Mouse (Mus musculus) midbrain, postnatal 0 days (tissue): Measurements from ENCODE around the gene Med25. TPM values are rescaled to one million over a fixed set of nuclear protein-coding genes. Genes with fewer than 3 reads are reported as not detected.

ENCODE experiments used
- ATAC-seq: fragments of 200-750 bp; cut with Nextera tagmentation; 2 replicates; pipeline ENCODE4 v1.8.0; 2017; ENCODE audit warnings: moderate number of reproducible peaks, mild to moderate bottlenecking, moderate TSS enrichment, moderate library complexity; ENCODE audit not compliant: low FRiP score
- DNase-seq: peaks from one replicate; pipeline ENCODE4 v3.0.0-alpha.2; 2015; ENCODE audit warnings: low spot score
- H3K27ac ChIP-seq: fragments of 300-500 bp; sonication (generic); 2 replicates; pipeline ENCODE4 v1.5.1; 2014; ENCODE audit warnings: low read depth, mild to moderate bottlenecking, low read length, mixed read lengths
- H3K27me3 ChIP-seq: fragments of 300-500 bp; sonication (generic); 2 replicates; pipeline ENCODE4 v1.6.1; 2014; ENCODE audit warnings: low read length, control low read depth, mixed read lengths; ENCODE audit not compliant: insufficient read depth
- H3K36me3 ChIP-seq: fragments of 300-500 bp; sonication (generic); 2 replicates; pipeline ENCODE4 v1.6.1; 2014; ENCODE audit warnings: low read length, control low read depth, mixed read lengths; ENCODE audit not compliant: insufficient read depth
- H3K4me1 ChIP-seq: fragments of 300-500 bp; sonication (generic); 2 replicates; pipeline ENCODE4 v1.6.1; 2014; ENCODE audit warnings: mild to moderate bottlenecking, control low read depth, antibody characterized with exemption, low read length, mixed read lengths; ENCODE audit not compliant: insufficient read depth
- H3K4me2 ChIP-seq: fragments of 300-500 bp; sonication (generic); 2 replicates; pipeline ENCODE4 v1.6.1; 2014; ENCODE audit warnings: low read depth, mild to moderate bottlenecking, low read length, mixed read lengths; ENCODE audit not compliant: poor library complexity, severe bottlenecking
- H3K4me3 ChIP-seq: fragments of 300-500 bp; sonication (generic); 2 replicates; pipeline ENCODE4 v1.5.1; 2014; ENCODE audit warnings: low read depth, mild to moderate bottlenecking, low read length, moderate library complexity
- H3K9ac ChIP-seq: fragments of 300-500 bp; sonication (generic); replicated peaks from 2 replicates; pipeline ENCODE4 v1.6.1; 2014; ENCODE audit warnings: mild to moderate bottlenecking, low read length, moderate library complexity, mixed read lengths; ENCODE audit not compliant: poor library complexity, severe bottlenecking
- H3K9me3 ChIP-seq: fragments of 300-500 bp; sonication (generic); 2 replicates; pipeline ENCODE4 v1.6.1; 2016; ENCODE audit warnings: low read length, control low read depth
- CTCF ChIP-seq: IDR thresholded peaks from 2 replicates; pipeline ENCODE4 v1.5.1; 2016; ENCODE audit warnings: antibody characterized with exemption, mild to moderate bottlenecking
- WGBS: fragments of 180-500 bp; shearing (Covaris S2); extraction: QIAGEN DNeasy Blood & Tissue Kit; methylation state at CpG from one replicate; pipeline ENCODE4 v1.1.7; 2014; 5-methylcytosine and 5-hydroxymethylcytosine counted together
- polyA plus RNA-seq: library from polyadenylated mRNA; unstranded; fragments of >200 nt; fragmentation: Nextera tagmentation; extraction: Ambion mirVana; gene quantifications from 2 replicates; pipeline ENCODE4 v1.2.1, GENCODE M21; 2015
- total RNA-seq: library from RNA; depleted of rRNA; stranded (reverse); fragments of >200 nt; gene quantifications from 2 replicates; pipeline ENCODE4 v1.2.3, GENCODE M21; 2014

Gene Med25
- total and polyA plus RNA-seq, 2 experiments from 2014 or later = 150 to 182 TPM

GRCm38 (mm10) chr7:44922530-44922929 lies 30.0 kb upstream of the Med25 start:
- no peak for TF ChIP-seq CTCF
- H3K9me3 ChIP-seq = no peaks in the 10 kb centered on the region
- H3K36me3 ChIP-seq = peaks cover 14% of the 10 kb centered on the region
- DNase-seq = no peak
- no peak overlapping the region for H3K4me2 ChIP-seq
- H3K27ac ChIP-seq = no peak overlapping the region
- no peaks in the 10 kb centered on the region for H3K27me3 ChIP-seq
- no peak overlapping the region for H3K9ac ChIP-seq
- H3K4me3 ChIP-seq = no peak overlapping the region
- ATAC-seq = no peak
- peaks cover 2% of the 10 kb centered on the region; the same call in 1 of the 2 replicates for H3K4me1 ChIP-seq

DNA sequence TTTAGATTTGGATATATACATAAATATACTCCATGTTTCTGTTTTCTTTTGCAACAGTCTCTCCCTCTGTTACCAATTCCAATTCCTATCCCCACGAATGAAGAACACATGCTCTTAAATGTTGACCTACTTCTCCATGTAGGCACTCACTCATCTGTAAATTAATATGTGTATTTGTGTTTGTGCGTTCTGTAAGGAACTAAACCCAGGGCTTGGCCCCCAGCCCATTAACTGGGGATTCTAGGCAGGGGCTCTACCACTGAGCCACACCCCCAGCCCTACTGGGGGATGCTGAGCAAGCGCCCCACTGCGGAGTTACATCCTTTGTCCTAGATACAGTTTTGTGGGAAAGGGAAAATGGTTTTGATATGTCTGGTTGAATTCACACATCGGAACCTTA lies 26.6 kb upstream of the Med25 start:
- ATAC-seq = no peak
- no peak overlapping the region for H3K9ac ChIP-seq
- no peak overlapping the region for H3K27ac ChIP-seq
- H3K4me2 ChIP-seq = no peak overlapping the region
- H3K4me1 ChIP-seq = no peaks in the 10 kb centered on the region
- WGBS = 86% methylated on average over 5 of the region's 5 CpGs
- H3K9me3 ChIP-seq = no peaks in the 10 kb centered on the region
- TF ChIP-seq CTCF = no peak
- DNase-seq = no peak
- peaks cover 19% of the 10 kb centered on the region for H3K36me3 ChIP-seq
- no peak overlapping the region for H3K4me3 ChIP-seq
- H3K27me3 ChIP-seq = no peaks in the 10 kb centered on the region

GRCm38 (mm10) chr7:44918219-44918618 lies 25.7 kb upstream of the Med25 start:
- no peak for ATAC-seq
- H3K4me3 ChIP-seq = no peak overlapping the region
- no peaks in the 10 kb centered on the region for H3K27me3 ChIP-seq
- 77% methylated on average over 3 of the region's 3 CpGs for WGBS
- H3K9ac ChIP-seq = no peak overlapping the region
- H3K4me2 ChIP-seq = no peak overlapping the region
- no peaks in the 10 kb centered on the region for H3K4me1 ChIP-seq
- H3K36me3 ChIP-seq = peaks cover 25% of the 10 kb centered on the region
- H3K27ac ChIP-seq = no peak overlapping the region
- no peak for DNase-seq
- H3K9me3 ChIP-seq = no peaks in the 10 kb centered on the region
- TF ChIP-seq CTCF = no peak

DNA sequence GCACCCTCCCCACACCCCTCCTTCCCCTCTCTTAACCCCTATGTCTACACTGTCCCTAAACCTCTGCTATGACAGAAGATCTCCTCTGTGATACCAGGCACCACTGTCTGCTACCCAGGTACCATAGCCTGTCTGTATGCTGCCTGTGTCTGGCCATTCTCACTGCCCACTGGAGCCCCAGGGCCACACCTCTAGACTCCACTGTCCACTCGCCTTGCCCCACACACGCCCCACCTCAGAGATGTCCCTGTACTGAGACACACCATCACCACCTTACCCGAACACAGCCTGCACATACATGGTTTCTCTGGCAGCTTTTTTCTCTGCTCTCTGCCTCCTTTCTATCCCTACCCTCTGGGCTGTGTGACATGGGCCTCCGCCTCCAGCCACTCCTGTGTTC lies 24.4 kb upstream of the Med25 start:
- no peak for ATAC-seq
- H3K36me3 ChIP-seq = peaks cover 28% of the 10 kb centered on the region
- DNase-seq = no peak
- no peaks in the 10 kb centered on the region for H3K4me1 ChIP-seq
- no peak overlapping the region for H3K4me3 ChIP-seq
- H3K9me3 ChIP-seq = no peaks in the 10 kb centered on the region
- 93% methylated on average over 4 of the region's 4 CpGs for WGBS
- TF ChIP-seq CTCF = no peak
- no peak overlapping the region for H3K4me2 ChIP-seq
- no peak overlapping the region for H3K27ac ChIP-seq
- no peaks in the 10 kb centered on the region for H3K27me3 ChIP-seq
- H3K9ac ChIP-seq = no peak overlapping the region

GRCm38 (mm10) chr7:44916191-44916590 lies 23.7 kb upstream of the Med25 start:
- WGBS = 88% methylated on average over 6 of the region's 6 CpGs
- Histone ChIP-seq H3K4me1 (no peaks in the 10 kb centered on the region), H3K4me3 (no peak overlapping the region), H3K27me3 (no peaks in the 10 kb centered on the region), H3K36me3 (peaks cover 28% of the 10 kb centered on the region), H3K9ac (no peak overlapping the region), H3K27ac (no peak overlapping the region), H3K4me2 (no peak overlapping the region), H3K9me3 (no peaks in the 10 kb centered on the region)
- TF ChIP-seq CTCF = no peak
- DNase-seq (no peak), ATAC-seq (no peak)

DNA sequence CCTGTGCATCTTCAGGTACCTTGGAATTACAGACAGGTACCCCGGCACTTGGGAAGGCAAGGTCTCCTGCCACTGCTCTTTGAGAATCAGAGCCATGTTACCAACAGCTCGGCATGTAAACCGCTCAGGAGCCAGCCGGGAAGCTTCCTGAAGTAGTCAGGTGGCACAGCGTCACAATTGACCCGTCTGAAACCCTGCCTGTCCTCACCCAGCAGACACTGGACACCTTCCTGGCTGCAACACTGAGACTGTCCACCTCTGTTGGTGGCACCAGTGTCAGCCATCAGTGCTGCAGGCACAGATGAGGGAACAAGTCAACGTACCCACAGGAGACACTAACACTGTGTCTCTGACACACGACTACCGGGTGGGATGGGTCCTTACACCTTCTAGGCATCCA lies 22.8 kb upstream of the Med25 start:
- H3K9ac ChIP-seq = no peak overlapping the region
- H3K27me3 ChIP-seq = no peaks in the 10 kb centered on the region
- H3K4me2 ChIP-seq = no peak overlapping the region
- no peak overlapping the region for H3K4me3 ChIP-seq
- no peak overlapping the region for H3K27ac ChIP-seq
- no peak for ATAC-seq
- DNase-seq = no peak
- peaks cover 36% of the 10 kb centered on the region for H3K36me3 ChIP-seq
- no peaks in the 10 kb centered on the region for H3K9me3 ChIP-seq
- H3K4me1 ChIP-seq = no peaks in the 10 kb centered on the region
- TF ChIP-seq CTCF = no peak
- 91% methylated on average over 9 of the region's 9 CpGs for WGBS

GRCm38 (mm10) chr7:44914396-44914795 lies 21.9 kb upstream of the Med25 start:
- no peak overlapping the region for H3K4me3 ChIP-seq
- 0 out of 2 replicates have a peak overlapping the region, but pooled peaks have one; percentile 32 for H3K27ac ChIP-seq
- H3K4me2 ChIP-seq = no peak overlapping the region
- no peak for DNase-seq
- no peak for ATAC-seq
- no peaks in the 10 kb centered on the region for H3K27me3 ChIP-seq
- H3K4me1 ChIP-seq = no peaks in the 10 kb centered on the region
- H3K9ac ChIP-seq = no peak overlapping the region
- TF ChIP-seq CTCF = no peak
- peaks cover 44% of the 10 kb centered on the region for H3K36me3 ChIP-seq
- H3K9me3 ChIP-seq = no peaks in the 10 kb centered on the region
- 83% methylated on average over 2 of the region's 2 CpGs for WGBS
